Mouse (Mus musculus): Measurements from ENCODE around the gene Crybg1. TPM values are rescaled to one million over a fixed set of nuclear protein-coding genes. Genes with fewer than 3 reads are reported as not detected.

The Crybg1 gene
- polyA plus RNA-seq, 1 experiment from 2014 or later: 25.5 TPM

GRCm38 (mm10) chr10:44150501-44150900, 1.8 kb upstream of the Crybg1 start:
- H3K27me3 ChIP-seq: no peaks in the 10 kb centered on the region
- in situ Hi-C loops (cut with MboI; ENCODE audit: low pct_unique_long_range_greater_than_20kb): no loop called here
- POLR2A ChIA-PET: no interaction called here
- peak; percentile 55 for DNase-seq (ENCODE audit: low read depth, low spot score)
- no peak for TF ChIP-seq CTCF (IDR thresholded peaks at IDR 0.05)
- ATAC-seq: peak; percentile 69
- CTCF ChIA-PET: interaction anchor here (1.2 to 2.0 kb wide), 2 partner anchors 13 to 24 kb away, joined by 5 read pairs; no protein-coding TSS in a partner anchor

GRCm38 (mm10) chr10:44143401-44143800, 5.3 kb downstream of the Crybg1 start:
- POLR2A ChIA-PET: no interaction called here
- no peak for DNase-seq (ENCODE audit: low read depth, low spot score)
- in situ Hi-C loops (cut with MboI; ENCODE audit: low pct_unique_long_range_greater_than_20kb): no loop called here
- no peaks in the 10 kb centered on the region for H3K27me3 ChIP-seq
- CTCF ChIA-PET: no interaction called here
- no peak for TF ChIP-seq CTCF (IDR thresholded peaks at IDR 0.05)
- no peak for ATAC-seq

- TF ChIP-seq CTCF (IDR thresholded peaks at IDR 0.05): no peak
- H3K27me3 ChIP-seq: no peaks in the 10 kb centered on the region
- no peak for DNase-seq (ENCODE audit: low read depth, low spot score)
- CTCF ChIA-PET: interaction anchor here (0.7 to 1.2 kb wide), 4 partner anchors 9 to 20 kb away, joined by 3 to 5 read pairs (median 3); no protein-coding TSS in a partner anchor
- POLR2A ChIA-PET: no interaction called here
- no peak for ATAC-seq
- in situ Hi-C loops (cut with MboI; ENCODE audit: low pct_unique_long_range_greater_than_20kb): no loop called here
These were observed 10.4 kb downstream of the Crybg1 start for GRCm38 (mm10) chr10:44138137-44138855.

GRCm38 (mm10) chr10:44126047-44126446, 22.6 kb downstream of the Crybg1 start:
- ATAC-seq: peak; percentile 67
- ChIA-PET CTCF (interaction anchor here (1.5 kb wide), 1 partner anchor 25 kb away, joined by 5 read pairs; no protein-coding TSS in a partner anchor), POLR2A (no interaction called here)
- in situ Hi-C loops (cut with MboI; ENCODE audit: low pct_unique_long_range_greater_than_20kb): no loop called here
- TF ChIP-seq CTCF (IDR thresholded peaks at IDR 0.05): no peak
- no peaks in the 10 kb centered on the region for H3K27me3 ChIP-seq
- DNase-seq (ENCODE audit: low read depth, low spot score): no peak

- no peak for TF ChIP-seq CTCF (IDR thresholded peaks at IDR 0.05)
- no peak for DNase-seq (ENCODE audit: low read depth, low spot score)
- CTCF ChIA-PET: interaction anchor here (1.1 kb wide), 1 partner anchor 14 kb away, joined by 3 read pairs; no protein-coding TSS in a partner anchor
- in situ Hi-C loops (cut with MboI; ENCODE audit: low pct_unique_long_range_greater_than_20kb): no loop called here
- no peak for ATAC-seq
- H3K27me3 ChIP-seq: no peaks in the 10 kb centered on the region
- POLR2A ChIA-PET: no interaction called here
These were observed 24.2 kb downstream of the Crybg1 start for GRCm38 (mm10) chr10:44124400-44124933.

GRCm38 (mm10) chr10:44118616-44119015, 30.0 kb downstream of the Crybg1 start:
- ChIA-PET CTCF (interaction anchor here (0.8 kb wide), 1 partner anchor 19 kb away, joined by 3 read pairs; no protein-coding TSS in a partner anchor), POLR2A (no interaction called here)
- no peak for ATAC-seq
- TF ChIP-seq CTCF (IDR thresholded peaks at IDR 0.05): no peak
- in situ Hi-C loops (cut with MboI; ENCODE audit: low pct_unique_long_range_greater_than_20kb): no loop called here
- no peaks in the 10 kb centered on the region for H3K27me3 ChIP-seq
- peak; percentile 34 for DNase-seq (ENCODE audit: low read depth, low spot score)

- no peak for TF ChIP-seq CTCF (IDR thresholded peaks at IDR 0.05)
- ATAC-seq (no peak), DNase-seq (ENCODE audit: low read depth, low spot score) (no peak)
- H3K27me3 ChIP-seq: no peaks in the 10 kb centered on the region
- ChIA-PET POLR2A (no interaction called here), CTCF (no interaction called here)
- in situ Hi-C loops (cut with MboI; ENCODE audit: low pct_unique_long_range_greater_than_20kb): no loop called here
These were observed 31.9 kb downstream of the Crybg1 start for GRCm38 (mm10) chr10:44116796-44117195.

- in situ Hi-C loops (cut with MboI; ENCODE audit: low pct_unique_long_range_greater_than_20kb): no loop called here
- no peak for TF ChIP-seq CTCF (IDR thresholded peaks at IDR 0.05)
- DNase-seq (ENCODE audit: low read depth, low spot score) (no peak), ATAC-seq (no peak)
- ChIA-PET POLR2A (interaction anchor here (0.6 kb wide), 1 partner anchor 135 kb away, joined by 3 read pairs; no protein-coding TSS in a partner anchor), CTCF (no interaction called here)
- no peaks in the 10 kb centered on the region for H3K27me3 ChIP-seq
These were observed 34.0 kb downstream of the Crybg1 start for GRCm38 (mm10) chr10:44114611-44115010.

GRCm38 (mm10) chr10:44112005-44112675, 36.5 kb downstream of the Crybg1 start:
- DNase-seq (ENCODE audit: low read depth, low spot score): peak; percentile 67
- CTCF ChIA-PET: interaction anchor here (1.3 kb wide), 1 partner anchor 9 kb away, joined by 4 read pairs; no protein-coding TSS in a partner anchor
- no peaks in the 10 kb centered on the region for H3K27me3 ChIP-seq
- in situ Hi-C loops (cut with MboI; ENCODE audit: low pct_unique_long_range_greater_than_20kb): no loop called here
- TF ChIP-seq CTCF (IDR thresholded peaks at IDR 0.05): no peak
- POLR2A ChIA-PET: interaction anchor here (0.7 kb wide), 1 partner anchor 33 kb away, joined by 3 read pairs; no protein-coding TSS in a partner anchor
- ATAC-seq: peak; percentile 92

- CTCF ChIA-PET: interaction anchor here (1.3 kb wide), 1 partner anchor 9 kb away, joined by 4 read pairs; no protein-coding TSS in a partner anchor
- in situ Hi-C loops (cut with MboI; ENCODE audit: low pct_unique_long_range_greater_than_20kb): no loop called here
- no peaks in the 10 kb centered on the region for H3K27me3 ChIP-seq
- no peak for ATAC-seq
- TF ChIP-seq CTCF (IDR thresholded peaks at IDR 0.05): no peak
- POLR2A ChIA-PET: interaction anchor here (0.7 kb wide), 1 partner anchor 32 kb away, joined by 3 read pairs; no protein-coding TSS in a partner anchor
- no peak for DNase-seq (ENCODE audit: low read depth, low spot score)
These were observed 37.5 kb downstream of the Crybg1 start for GRCm38 (mm10) chr10:44111168-44111567.
